Mouse (Mus musculus) left cerebral cortex, adult 11 months (tissue): ENCODE measurements at regions not wholly inside any gene's neighbourhood (a gene's known extent, or its start where the extent isn't known, plus 50 kb on each side); places are given as distances from the start of the nearest gene placed in this dataset.
"Not testable (repeated sequence)": the region's sequence is repeated elsewhere in the genome, so short reads cannot be mapped to it uniquely, and the experiment has no call there.

Experiments
- DNase-seq: peaks from one replicate; pipeline ENCODE4 v3.0.0; 2022; ENCODE audit warnings: low spot score

DNA sequence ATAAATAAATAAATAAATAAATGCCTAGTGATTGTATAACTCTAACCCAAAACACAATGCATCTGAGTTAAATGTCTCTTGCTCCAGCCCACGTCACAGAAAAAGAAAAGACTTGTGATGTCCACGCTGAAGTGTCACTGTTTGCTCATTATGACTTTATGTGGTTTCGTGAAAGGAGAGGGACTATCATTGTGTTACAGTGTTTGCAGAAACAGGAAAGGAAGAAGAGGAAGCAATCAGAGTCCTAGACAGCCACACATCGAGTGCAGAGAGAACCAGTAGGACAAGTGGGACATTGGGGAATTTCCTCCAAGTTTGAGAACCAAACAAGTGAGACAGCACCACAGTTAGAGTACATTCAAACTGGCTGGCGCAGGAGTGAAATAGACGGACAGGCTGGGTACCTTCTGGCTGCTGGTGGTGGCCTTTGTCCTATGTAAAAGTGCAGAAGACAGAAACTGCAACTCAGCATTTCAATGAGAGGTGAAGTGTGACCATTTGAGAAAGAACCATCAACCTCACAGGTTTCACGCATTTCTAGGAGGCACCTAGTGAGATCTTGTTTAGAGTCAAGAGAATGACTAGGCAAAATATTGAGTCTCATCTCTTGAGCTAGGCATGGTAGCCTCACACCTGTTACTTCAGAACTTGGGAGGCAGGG is 59.6 kb downstream of the Fasl start:
- DNase-seq, result no peak

DNA sequence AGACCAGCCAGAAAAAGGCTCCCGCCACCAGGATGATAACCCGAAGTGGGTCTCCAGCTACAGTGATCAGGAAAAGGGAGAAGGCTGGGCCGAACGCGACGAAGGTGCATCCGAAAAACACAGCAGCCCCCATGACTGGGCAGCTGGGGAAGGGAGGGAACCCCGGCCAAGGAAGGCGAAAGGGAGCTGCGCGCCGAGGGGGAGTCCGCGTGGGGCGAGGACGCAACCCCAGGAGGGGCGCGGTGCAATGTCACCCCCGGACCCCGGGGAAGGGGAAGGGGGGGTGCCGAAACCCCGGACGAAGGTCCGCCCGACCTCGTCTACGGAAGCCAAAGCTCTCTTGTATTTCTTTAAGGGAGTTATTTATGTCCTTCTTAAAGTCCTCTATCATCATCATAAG is 60.9 kb downstream of the Fasl start:
- DNase-seq, result not testable (repeated sequence)

DNA sequence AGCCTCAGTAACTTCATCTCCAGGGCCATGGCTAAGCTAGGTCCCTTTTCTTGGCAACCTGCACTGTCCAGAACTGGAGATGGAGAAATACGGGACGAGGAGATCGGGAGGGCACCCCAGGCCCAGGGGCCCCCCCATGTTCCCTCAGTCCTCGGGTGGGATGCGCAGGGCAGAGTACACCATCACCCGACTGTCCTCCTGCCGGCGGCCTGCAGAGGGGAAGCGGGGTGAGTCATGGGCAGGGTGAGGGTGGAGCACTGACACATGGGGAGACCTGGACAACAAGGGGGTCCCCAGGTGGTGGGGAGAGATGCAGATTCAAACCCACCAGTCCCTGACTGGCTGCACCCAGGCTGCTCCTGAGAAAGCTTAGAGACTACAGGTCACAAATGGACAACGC is 62.2 kb downstream of the Fasl start:
- DNase-seq, result not testable (repeated sequence)

DNA sequence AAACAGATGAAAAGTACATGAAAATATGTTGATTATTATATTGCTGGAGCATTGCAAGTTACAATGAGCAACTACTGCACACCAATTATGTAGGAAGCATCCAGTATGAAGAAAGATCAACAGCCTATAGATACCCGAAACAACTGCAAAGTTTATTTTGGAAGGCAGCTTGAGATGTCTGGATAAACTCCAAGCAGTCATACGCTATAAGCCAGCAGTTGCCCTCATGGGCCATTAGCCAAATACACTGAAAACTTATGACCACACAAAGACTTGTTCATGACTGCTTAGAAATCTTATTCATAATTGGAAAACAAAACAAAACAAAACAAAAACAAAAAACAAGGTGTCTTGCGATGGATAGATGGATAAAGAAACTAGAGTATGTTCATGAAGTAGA is 68.4 kb downstream of the Fasl start:
- DNase-seq, result no peak

DNA sequence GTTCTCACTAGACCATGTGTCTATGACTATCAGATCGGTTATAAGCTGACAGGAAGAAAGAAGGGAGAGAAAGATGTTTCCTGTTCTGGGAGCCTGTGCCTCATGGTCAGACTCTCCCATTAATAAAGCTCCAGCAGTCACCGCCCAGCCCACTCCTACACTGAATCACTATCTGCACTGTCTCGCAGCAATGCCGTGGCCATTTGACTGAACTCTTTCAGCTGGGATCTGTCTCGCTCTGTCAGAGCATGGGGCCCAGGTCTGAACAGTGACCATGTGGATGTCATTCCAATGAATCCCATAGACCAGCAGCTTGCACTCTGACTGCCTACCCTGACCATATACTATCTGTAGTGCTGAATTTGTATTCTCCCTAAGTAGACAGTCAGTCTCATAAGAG is 70.0 kb downstream of the Fasl start:
- DNase-seq, result no peak

DNA sequence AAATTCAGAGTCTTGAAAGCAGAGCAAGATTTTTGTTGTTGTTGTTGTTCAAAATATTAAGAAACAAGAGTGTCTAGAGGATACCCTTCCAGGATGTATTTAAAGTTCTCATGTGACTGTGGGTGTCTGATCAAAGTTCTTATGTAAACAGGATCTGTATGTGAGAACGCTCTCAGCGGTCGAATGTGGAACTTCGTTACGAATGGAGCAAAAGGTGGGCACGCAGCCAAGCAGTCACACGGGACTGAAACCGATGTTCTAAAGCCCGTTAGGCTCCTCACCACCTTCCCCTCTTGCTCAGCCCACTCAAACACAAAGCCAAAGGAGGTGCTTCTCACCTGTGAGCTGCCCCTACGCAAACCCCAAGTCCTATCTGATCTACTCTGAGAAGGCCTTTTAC is 75.4 kb downstream of the Fasl start:
- peak; percentile 7 for DNase-seq

DNA sequence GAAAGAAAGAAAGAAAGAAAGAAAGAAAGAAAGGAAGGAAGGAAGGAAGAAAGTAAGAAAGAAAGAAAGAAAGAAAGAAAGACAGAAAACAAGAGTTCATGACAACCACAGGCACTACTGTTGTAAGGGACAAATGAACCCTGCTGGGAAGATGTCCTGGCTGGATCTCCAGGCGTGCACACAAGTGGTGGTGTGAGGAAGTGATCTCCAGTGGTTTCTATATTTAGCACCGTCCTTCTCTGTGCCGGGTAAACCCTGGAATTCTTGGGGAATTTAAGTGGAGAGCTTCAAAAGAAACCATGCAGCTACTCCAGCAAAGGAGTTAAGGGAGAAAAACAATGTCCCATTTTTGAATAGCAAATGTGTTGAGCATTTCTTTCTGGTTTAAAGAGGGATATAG is 76.0 kb downstream of the Fasl start:
- DNase-seq, result no peak

DNA sequence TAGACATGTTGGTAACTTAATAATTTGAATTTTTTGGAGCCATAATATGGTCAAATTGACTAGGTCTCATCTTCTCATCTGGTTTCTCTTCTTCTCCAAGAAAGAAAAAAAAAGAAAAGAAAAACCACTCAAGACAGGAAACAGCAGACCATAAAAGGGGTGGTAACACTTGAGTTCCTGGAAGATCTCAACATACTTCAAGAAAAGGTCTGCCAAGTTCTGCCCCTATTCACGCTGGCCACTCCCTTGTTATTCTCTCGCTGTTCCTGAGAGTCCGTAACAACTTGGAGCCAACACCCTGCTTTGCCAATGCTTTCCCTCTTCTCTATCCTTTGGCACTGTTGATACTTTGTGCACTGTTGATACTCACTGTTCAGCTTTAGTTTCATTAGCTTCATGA is 81.2 kb downstream of the Fasl start:
- no peak for DNase-seq

DNA sequence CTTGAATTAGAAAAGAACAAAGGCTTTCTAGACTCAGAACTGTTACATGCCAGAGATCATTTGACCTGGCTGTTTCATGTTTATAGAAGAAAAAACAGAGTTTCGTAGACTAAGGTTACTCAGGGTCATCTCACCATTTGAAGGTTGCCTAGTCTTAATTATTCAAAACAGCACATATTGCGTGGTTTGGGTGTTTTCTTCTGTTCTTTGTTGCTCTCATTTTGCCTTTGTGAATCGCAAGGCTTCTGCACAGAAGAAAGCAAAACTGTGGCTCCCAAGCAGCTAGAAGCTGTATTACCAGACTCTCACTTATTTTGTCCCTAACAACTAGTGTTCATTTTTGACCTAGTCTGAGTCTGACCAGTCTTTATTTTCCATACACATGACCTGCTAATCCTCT is 83.3 kb downstream of the Fasl start:
- DNase-seq, result no peak

DNA sequence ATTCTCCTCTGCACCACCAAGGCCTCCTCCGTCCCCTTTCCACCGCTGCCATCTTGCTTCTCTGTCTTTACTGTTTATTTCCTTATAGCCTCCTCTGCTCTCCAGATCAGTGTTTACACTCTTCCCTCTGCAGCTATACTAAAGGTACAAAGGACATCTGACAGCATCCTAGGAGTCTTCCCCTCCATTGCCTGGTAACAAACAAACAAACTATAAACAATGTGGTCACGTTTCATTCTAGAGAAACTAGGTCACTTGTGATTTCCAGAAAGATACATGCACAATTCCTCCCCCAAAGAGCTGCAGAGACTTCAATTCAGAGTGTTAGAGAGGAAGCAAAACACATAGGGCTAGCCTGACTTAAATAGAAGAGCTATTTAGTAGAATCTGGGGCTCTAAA is 83.8 kb downstream of the Fasl start:
- DNase-seq, result no peak

DNA sequence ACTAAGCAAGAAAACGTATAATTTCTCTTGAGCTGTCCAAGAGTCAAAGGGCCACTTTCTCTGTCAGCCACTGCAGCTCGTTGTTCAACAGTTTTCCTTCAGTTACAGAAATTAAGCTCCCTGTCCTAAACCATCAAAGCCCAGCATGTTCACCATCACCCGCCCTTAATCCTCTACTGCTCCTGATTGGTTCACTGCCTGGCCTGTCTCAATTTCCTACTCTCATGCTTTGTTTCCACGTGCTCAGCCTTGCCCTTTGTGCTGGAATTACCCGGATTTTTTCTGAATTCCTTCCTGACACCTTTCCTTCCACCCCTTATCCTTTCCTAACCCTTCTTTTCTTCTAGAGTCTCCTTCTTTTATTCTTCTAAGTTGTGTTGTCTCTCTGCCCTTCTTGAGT is 92.4 kb downstream of the Fasl start:
- no peak for DNase-seq

DNA sequence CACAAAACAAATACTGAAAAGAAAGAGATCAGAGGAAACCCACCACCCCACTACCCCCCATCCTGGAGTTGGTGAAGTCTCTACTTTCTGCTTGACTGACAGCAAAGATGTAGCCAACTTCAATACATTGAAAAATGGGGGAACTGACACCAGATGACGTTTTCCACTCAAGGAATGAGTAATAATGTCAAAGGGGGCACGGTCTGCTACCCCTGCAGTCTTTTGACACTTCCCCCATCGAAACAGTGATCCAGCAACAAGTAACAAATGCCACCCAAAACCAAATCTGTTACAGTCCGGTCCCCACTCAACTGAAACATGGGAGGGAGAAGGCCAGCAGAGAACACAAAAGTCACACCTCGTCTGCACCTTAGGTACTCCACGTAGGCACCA is 94.5 kb downstream of the Fasl start:
- no peak for DNase-seq

DNA sequence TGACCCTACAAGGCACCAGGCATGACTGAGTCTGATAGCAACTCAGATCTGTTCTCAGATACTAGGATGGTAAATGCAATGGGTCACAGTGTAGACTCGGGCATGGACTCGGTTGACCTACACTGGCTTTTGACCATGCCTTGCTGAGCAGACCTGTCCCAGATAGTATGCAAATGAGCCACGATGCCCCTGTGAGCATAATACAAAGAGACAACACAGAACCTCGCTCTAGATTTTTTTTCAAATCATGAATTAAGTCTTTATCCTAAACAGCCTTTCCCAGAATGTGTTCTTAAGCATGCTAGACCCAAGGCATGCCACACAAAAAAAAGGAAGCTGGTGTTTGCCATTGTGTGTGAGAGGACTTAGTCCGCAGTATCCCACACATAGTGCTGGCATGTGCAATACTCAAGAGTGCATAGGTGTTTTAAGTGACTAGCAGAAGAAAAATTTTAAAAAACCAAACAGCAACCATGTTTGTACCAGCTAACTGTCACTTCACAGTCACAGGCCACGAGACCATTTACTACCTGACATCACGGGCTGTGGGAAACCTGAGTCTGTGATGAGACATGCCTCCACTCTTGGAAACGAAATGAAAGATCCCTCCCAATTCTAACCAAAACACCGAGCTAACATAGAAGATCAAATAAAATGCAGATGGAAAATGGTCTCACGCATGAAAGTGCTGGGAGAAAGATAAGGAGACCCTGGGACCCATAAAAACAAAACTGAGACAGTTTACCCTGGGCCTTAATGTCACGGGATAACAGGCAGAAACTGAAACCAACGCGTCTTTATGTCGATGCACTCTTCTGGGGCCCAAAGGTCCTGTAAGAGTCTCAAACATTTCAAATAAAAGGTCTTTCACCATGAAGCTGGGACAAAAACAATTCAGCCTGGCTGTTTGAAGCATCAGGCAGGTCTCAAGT is 95.2 kb downstream of the Fasl start:
- DNase-seq, result no peak

DNA sequence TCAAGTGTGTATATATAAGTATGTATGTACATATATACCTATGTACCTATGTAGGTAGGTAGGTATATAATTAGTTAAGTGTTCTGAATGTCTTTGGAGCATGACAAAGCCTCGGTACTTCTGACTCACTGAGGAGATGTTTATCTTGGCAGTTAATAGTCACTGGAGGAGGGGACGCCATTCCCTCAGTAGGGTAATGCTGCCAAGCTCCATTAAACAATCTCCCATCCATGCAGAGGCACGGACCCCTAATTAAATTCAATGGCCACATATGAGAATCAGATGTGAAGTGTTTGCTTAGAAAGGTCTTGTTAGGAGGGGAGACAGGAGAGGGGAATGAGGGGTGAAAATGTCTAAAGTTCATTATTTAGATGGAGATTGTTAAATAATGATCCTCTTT is 99.3 kb downstream of the Fasl start:
- DNase-seq, result no peak

DNA sequence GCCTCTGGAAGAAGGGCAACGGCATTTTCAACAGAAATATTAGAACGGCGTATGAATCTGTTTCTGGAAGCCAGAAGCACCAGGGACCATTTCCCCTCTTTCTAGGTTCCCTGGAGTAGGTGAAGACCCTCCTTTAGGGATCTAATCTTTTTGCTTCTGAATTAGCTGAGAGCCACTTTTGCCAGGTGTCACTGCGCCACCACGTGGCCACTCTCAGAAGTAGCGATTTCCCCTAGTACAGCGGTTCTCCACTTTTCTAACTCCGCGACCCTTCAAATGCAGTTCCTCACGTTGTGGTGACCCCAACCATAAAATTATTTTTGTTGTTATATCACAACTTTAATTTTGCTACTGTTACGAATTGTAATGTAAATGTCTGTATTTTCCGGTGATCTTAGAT is 100.7 kb downstream of the Fasl start:
- DNase-seq, result peak; percentile 13

DNA sequence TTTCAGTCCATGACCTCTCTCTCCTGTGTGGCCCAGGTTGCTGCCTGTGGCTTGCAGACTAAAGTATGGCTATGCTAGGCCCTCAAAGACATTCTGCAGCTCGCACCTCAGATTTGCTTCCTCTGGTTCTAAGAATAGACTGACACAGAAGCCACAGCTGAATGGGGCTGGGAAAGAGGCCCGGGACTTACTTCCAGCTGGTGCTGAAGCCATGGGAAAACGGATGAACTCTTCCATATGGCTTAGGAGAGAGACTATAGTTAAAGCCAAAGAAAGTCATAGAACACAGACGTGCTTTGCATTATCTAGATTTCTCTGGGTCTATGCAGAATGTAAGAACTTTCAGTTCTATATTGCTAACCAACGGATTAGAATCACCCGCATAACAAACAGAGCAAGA is 107.7 kb downstream of the Fasl start:
- DNase-seq, result no peak

DNA sequence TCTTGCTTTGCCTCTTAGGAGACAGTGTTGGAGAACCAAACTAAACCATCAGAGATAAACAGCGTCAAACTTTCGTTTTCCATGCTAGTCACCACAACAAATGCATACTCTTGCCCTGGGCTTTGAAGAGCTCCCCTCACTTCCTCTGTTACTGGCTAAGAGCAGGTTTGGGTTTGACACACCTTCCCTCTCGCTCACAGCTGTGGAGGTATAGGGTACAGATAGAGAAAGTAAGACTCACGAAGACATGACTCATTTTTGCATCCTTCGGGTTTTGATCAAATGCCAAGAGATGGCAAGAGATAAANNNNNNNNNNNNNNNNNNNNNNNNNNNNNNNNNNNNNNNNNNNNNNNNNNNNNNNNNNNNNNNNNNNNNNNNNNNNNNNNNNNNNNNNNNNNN is 117.4 kb downstream of the Fasl start:
- no peak for DNase-seq

DNA sequence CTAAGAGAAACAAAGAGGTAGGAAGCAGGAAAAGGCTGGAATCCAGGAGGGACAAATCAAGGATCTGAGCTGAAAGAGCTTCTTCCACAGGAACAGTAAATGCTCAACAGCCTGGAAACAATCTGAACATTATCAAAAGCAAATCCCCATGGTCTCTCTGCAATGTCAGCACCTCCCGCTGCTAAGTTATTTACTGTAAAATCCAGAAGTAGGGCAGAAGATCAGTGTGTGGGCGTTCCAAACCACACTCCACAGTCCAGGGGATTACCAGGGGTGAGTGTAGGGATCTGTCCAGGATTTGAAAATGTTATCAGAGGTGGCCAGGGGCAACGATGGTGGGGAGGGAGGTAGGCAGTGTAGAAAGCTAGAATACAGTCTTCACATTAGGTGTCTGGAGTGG is 124.0 kb downstream of the Fasl start:
- DNase-seq, result no peak

DNA sequence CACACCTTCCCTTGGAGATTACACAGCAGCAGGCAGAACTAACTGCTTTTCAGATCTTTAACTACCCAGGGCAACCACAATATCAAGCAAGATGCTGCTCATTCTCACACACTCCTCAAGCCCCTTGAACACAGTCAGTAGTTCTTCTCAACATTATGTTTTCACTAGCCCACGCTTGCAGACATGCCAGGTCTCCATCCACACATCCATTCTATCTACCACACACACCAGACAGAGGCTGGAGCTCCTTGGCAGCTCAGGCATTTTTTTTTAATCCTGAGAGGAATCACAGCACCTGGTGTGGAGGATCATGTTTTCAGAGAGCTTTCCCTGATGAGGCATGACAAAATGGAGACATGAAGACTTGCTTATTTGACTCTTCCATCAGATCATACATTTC is 124.9 kb downstream of the Fasl start:
- DNase-seq, result no peak

DNA sequence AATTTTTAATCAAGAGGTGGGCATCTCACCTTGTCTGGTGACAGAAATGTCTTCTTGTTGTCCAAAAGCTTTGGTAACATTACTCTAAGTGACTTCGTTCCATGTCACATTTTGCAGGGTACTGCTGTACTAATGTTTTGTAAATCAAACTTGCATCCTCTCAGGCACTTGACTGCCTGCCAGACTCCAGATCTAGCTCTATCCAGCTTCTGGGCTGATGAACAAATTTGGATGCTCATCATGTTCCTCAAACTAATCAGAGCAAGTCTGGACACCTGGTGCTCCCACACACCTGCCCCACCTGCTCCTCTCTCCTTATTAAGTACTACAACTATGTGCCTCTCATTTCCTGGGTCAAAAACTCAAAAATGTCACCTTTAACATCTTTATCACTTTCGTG is 126.1 kb downstream of the Fasl start:
- no peak for DNase-seq

DNA sequence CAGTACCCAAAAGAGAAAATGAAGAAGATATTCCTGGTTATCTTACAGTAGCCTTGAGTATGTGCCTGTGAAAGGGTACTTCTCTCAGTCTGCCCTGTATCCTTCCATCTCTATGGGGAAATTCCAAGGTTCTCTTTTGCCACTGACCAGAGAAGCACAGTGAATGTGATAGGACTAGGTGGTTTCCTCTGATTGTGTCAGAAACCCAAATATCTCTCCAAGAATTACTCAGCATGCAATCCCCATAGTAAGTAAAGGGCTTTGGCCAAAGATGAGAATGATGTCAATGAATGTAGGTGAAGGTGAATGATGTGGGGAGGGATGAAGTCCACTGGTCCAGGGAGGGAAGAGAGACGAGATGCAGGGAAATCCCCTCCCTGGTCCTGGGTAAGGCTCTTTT is 130.8 kb downstream of the Fasl start:
- DNase-seq, result no peak

DNA sequence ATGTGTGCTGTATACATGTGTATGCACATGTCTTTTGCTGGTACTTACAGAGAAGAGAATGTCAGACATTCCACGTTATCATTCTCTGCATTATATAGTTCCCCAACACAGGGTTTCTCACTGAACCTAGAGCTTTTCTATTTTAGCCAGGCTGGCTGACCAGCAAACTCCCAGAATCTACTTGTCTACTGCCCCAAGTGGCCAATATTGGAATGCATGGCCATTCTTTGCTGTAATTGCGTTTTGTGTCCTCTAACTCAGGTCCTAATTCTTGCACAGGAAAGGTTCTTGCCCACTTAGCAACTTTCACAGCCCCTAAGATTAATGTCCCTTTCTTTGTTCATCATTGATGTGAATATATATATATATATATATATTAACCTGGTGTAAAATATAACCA is 138.9 kb downstream of the Fasl start:
- DNase-seq, result no peak

DNA sequence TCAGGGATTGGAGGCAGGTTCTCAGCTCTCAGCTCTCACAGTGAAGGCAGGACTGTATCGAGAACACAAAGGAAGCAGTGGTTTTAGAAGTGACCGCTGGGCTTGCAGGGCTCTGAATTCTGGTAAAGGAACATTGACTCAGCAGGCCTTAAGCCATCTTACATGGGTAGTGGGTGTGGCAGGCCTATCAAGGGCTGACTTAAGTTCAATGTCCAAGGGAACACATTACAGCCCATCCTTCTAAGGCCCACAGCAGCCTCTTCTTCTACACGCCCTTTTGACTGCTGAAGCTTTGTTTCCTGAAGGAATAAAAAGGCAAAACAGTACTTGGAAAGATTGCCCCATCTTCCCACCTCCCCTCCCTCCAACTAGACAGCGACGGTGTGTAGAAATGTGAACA is 137.6 kb downstream of the Tnfsf18 start:
- no peak for DNase-seq

DNA sequence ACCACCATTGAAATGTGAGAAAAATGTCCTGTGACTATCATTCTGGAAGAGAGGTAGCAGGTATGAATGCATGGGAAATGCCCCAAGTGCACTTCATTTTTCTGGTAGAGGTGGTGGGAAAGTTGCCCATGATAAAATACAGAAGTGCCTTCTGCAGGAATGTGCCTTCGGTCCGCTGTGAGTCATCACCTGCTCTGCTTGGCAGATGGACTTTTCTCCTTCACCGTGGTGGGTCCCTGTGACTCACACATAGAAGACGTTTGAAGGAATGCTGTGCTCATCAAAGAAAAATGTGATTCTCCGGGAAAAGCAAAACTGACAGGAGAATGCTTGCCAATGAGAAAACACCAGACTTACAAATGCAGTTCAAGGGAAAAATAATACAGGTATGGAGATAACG is 126.8 kb downstream of the Tnfsf18 start:
- no peak for DNase-seq
